Comparison of ENCODE assay signal across 12 mouse cellular contexts in genomic region chr12:113168031-113168536, GRCm38 (mm10). TPM values are rescaled to one million over a fixed set of nuclear protein-coding genes. Genes with fewer than 3 reads are reported as not detected.
A peak's percentile ranks its signal among the peaks of the same experiment; 100 is the strongest.
DNase-seq lines count a peak whose midpoint lies in the region; ATAC-seq lines count a peak whose summit lies in the region.
"Had no signal": no experiment of that assay in that cellular context is flagged by ENCODE, and none has a peak within 500 bp of the region (broad histone marks: within the 10 kb centered on the region; RNA-seq: fewer than 3 reads in every experiment).

No protein-coding gene starts in this region.

- H3K4me2 ChIP-seq in liver, embryonic 13.5 days = no peak overlapping the region
- no peak overlapping the region for H3K4me2 ChIP-seq in midbrain, embryonic 16.5 days (ENCODE audit: low read length)
- H3K4me2 ChIP-seq: heart, embryonic 11.5 days; limb, embryonic 12.5 days; midbrain, embryonic 12.5 days had no signal

- H3K27ac ChIP-seq in liver, embryonic 13.5 days = no peak overlapping the region
- H3K27ac ChIP-seq in midbrain, embryonic 16.5 days (ENCODE audit: low read length) = no peak overlapping the region
- H3K27ac ChIP-seq: limb, embryonic 12.5 days; midbrain, embryonic 12.5 days had no signal

- peaks cover 13% of the 10 kb centered on the region for H3K36me3 ChIP-seq in liver, embryonic 13.5 days
- H3K36me3 ChIP-seq in midbrain, embryonic 16.5 days (ENCODE audit: control insufficient read depth, insufficient read depth, low read length) = no peaks in the 10 kb centered on the region

- H3K27me3 ChIP-seq in liver, embryonic 13.5 days = no peaks in the 10 kb centered on the region; the same call in 1 of the 2 replicates
- no peaks in the 10 kb centered on the region for H3K27me3 ChIP-seq in midbrain, embryonic 16.5 days (ENCODE audit: control insufficient read depth, insufficient read depth, low read depth, low read length)
- H3K27me3 ChIP-seq: limb, embryonic 12.5 days; midbrain, embryonic 12.5 days had no signal

- WGBS in liver, embryonic 13.5 days (ENCODE audit: insufficient replicate concordance) = 18% methylated on average over 9 of the region's 9 CpGs
- 80% methylated on average over 9 of the region's 9 CpGs for WGBS in midbrain, embryonic 16.5 days

- H3K9me3 ChIP-seq in liver, embryonic 13.5 days (replicated peaks) = no peaks in the 10 kb centered on the region
- H3K9me3 ChIP-seq in midbrain, embryonic 16.5 days (replicated peaks; ENCODE audit: control insufficient read depth, low read length, poor library complexity, severe bottlenecking) = no peaks in the 10 kb centered on the region
- H3K9me3 ChIP-seq: limb, embryonic 12.5 days; midbrain, embryonic 12.5 days had no signal

- DNase-seq in 416B (ENCODE audit: low read depth) = peak; percentile 91
- peak; percentile 61 for DNase-seq in CD4-positive, CD25-positive, alpha-beta regulatory T cell, adult 2 months (ENCODE audit: low read depth, low spot score)
- no peak for DNase-seq in liver, embryonic 13.5 days
- peak; percentile 61 to 66 for DNase-seq in spleen, adult 18-20 months
- no peak for DNase-seq in Muller cell, postnatal 12 days (ENCODE audit: inconsistent ontology term)
- no peak for DNase-seq in embryo, embryonic 10.5 days (ENCODE audit: low spot score)
- DNase-seq: adrenal gland, postnatal 25 days; cerebellum, adult 9-11 months had no signal

- no peak overlapping the region for H3K9ac ChIP-seq in liver, embryonic 13.5 days
- no peak overlapping the region for H3K9ac ChIP-seq in midbrain, embryonic 16.5 days (ENCODE audit: low read depth, low read length)
- H3K9ac ChIP-seq: limb, embryonic 12.5 days; midbrain, embryonic 12.5 days had no signal

- ATAC-seq in liver, embryonic 13.5 days (ENCODE audit: low read depth) = peak; percentile 47; the same call in 1 of the 2 replicates
- no peak for ATAC-seq in midbrain, embryonic 16.5 days

- peaks cover 13% of the 10 kb centered on the region for H3K4me1 ChIP-seq in liver, embryonic 13.5 days (replicated peaks)
- H3K4me1 ChIP-seq in midbrain, embryonic 16.5 days (ENCODE audit: control insufficient read depth, insufficient read depth, low read length) = no peaks in the 10 kb centered on the region
- H3K4me1 ChIP-seq: limb, embryonic 12.5 days; midbrain, embryonic 12.5 days had no signal

- no peak overlapping the region for H3K4me3 ChIP-seq in liver, embryonic 13.5 days (replicated peaks)
- H3K4me3 ChIP-seq in midbrain, embryonic 16.5 days (ENCODE audit: low read depth, low read length) = no peak overlapping the region
- H3K4me3 ChIP-seq: limb, embryonic 12.5 days; midbrain, embryonic 12.5 days had no signal

RNA-seq across cellular contexts. Expression of gene Tedc1, which starts 11.9 kb away (rescaled TPM):
- 12.0 and 12.9 TPM in 2 replicates for polyA plus RNA-seq in liver, embryonic 13.5 days (2015; fragmentation: Nextera tagmentation; extraction: Ambion mirVana)
- polyA plus RNA-seq in midbrain, embryonic 16.5 days (2015; fragmentation: Nextera tagmentation; extraction: Ambion mirVana) = 11.0 and 11.4 TPM in 2 replicates

RNA-seq across cellular contexts. Expression of gene Tmem121, which starts 17.6 kb away (rescaled TPM):
- polyA plus RNA-seq in liver, embryonic 13.5 days (2015; fragmentation: Nextera tagmentation; extraction: Ambion mirVana) = 0.46 and 0.52 TPM in 2 replicates
- polyA plus RNA-seq in midbrain, embryonic 16.5 days (2015; fragmentation: Nextera tagmentation; extraction: Ambion mirVana) = 47.2 and 50.3 TPM in 2 replicates

RNA-seq across cellular contexts. Expression of gene Crip1, which starts 22.0 kb away (rescaled TPM):
- polyA plus RNA-seq in liver, embryonic 13.5 days (2015; fragmentation: Nextera tagmentation; extraction: Ambion mirVana) = 84.5 and 94.1 TPM in 2 replicates
- 16.8 and 23.3 TPM in 2 replicates for polyA plus RNA-seq in midbrain, embryonic 16.5 days (2015; fragmentation: Nextera tagmentation; extraction: Ambion mirVana)

RNA-seq across cellular contexts. Expression of gene Crip2, which starts 28.0 kb away (rescaled TPM):
- polyA plus RNA-seq in liver, embryonic 13.5 days (2015; fragmentation: Nextera tagmentation; extraction: Ambion mirVana) = 47.9 and 50.4 TPM in 2 replicates
- polyA plus RNA-seq in midbrain, embryonic 16.5 days (2015; fragmentation: Nextera tagmentation; extraction: Ambion mirVana) = 369 and 395 TPM in 2 replicates

Comparison
In these comparisons a context has a peak if more than half of its experiments do, and no peak if none do; other contexts are left out.
1. DNase-seq: peak in 416B (single experiment), CD4-positive, CD25-positive, alpha-beta regulatory T cell, adult 2 months (single experiment) and spleen, adult 18-20 months (2 of 2); none in liver, embryonic 13.5 days (single experiment), Muller cell, postnatal 12 days (single experiment) and embryo, embryonic 10.5 days (single experiment).
2. RNA of gene Tmem121, which starts 17.6 kb away (polyA plus RNA-seq): 47.2 to 50.3 TPM in midbrain, embryonic 16.5 days; 0.46 to 0.52 TPM in liver, embryonic 13.5 days; every median in the first group is over 10 times any median in the second.